Mouse (Mus musculus) limb, embryonic 14.5 days (tissue): ENCODE measurements at regions not wholly inside any gene's neighbourhood (a gene's known extent, or its start where the extent isn't known, plus 50 kb on each side); places are given as distances from the start of the nearest gene placed in this dataset.

Experiments
- ATAC-seq: fragments of 200-750 bp; cut with Nextera tagmentation; 2 replicates; pipeline ENCODE4 v1.8.0; 2017; ENCODE audit warnings: low read depth, moderate number of reproducible peaks, moderate TSS enrichment; ENCODE audit not compliant: low FRiP score
- DNase-seq: peaks from one replicate; pipeline ENCODE4 v3.0.0-alpha.2; 2015; ENCODE audit warnings: low spot score
- H3K27ac ChIP-seq: fragments of 300-500 bp; sonication (generic); replicated peaks from 2 replicates; pipeline ENCODE4 v1.5.1; 2014; ENCODE audit warnings: low read depth, mild to moderate bottlenecking, low read length, moderate library complexity, mixed read lengths
- H3K27me3 ChIP-seq: fragments of 300-500 bp; sonication (generic); 2 replicates; pipeline ENCODE4 v1.6.1; 2014; ENCODE audit warnings: low read length, mixed read lengths; ENCODE audit not compliant: control insufficient read depth, insufficient read depth
- H3K36me3 ChIP-seq: fragments of 300-500 bp; sonication (generic); 2 replicates; pipeline ENCODE4 v1.6.1; 2014; ENCODE audit warnings: mild to moderate bottlenecking, low read length, moderate library complexity, mixed read lengths; ENCODE audit not compliant: control insufficient read depth, insufficient read depth
- H3K4me1 ChIP-seq: fragments of 300-500 bp; sonication (generic); 2 replicates; pipeline ENCODE4 v1.6.1; 2014; ENCODE audit warnings: antibody characterized with exemption, low read length, mixed read lengths; ENCODE audit not compliant: control insufficient read depth, insufficient read depth
- H3K4me2 ChIP-seq: fragments of 300-500 bp; sonication (generic); replicated peaks from 2 replicates; pipeline ENCODE4 v1.6.1; 2014; ENCODE audit warnings: low read depth, mild to moderate bottlenecking, low read length, moderate library complexity; ENCODE audit not compliant: severe bottlenecking
- H3K4me3 ChIP-seq: fragments of 300-500 bp; sonication (generic); replicated peaks from 2 replicates; pipeline ENCODE4 v1.5.1; 2014; ENCODE audit warnings: low read length
- H3K9ac ChIP-seq: fragments of 300-500 bp; sonication (generic); 2 replicates; pipeline ENCODE4 v1.6.1; 2014; ENCODE audit warnings: mild to moderate bottlenecking, low read depth, low read length, moderate library complexity; ENCODE audit not compliant: severe bottlenecking
- H3K9me3 ChIP-seq: fragments of 300-500 bp; sonication (generic); 2 replicates; pipeline ENCODE4 v1.6.1; 2016; ENCODE audit warnings: low read length; ENCODE audit not compliant: control insufficient read depth
- POLR2A ChIP-seq: fragments of 200-500 bp; IDR thresholded peaks from 2 replicates; pipeline ENCODE4 v1.8.0; 2012; ENCODE audit warnings: inconsistent platforms, mild to moderate bottlenecking, moderate library complexity, borderline replicate concordance; ENCODE audit not compliant: insufficient read depth, insufficient read length; ENCODE audit errors: extremely low read depth
- WGBS: fragments of 180-500 bp; shearing (Covaris S2); extraction: QIAGEN DNeasy Blood & Tissue Kit; methylation state at CpG from one replicate; pipeline ENCODE4 v1.1.7; 2014; 5-methylcytosine and 5-hydroxymethylcytosine counted together

- ATAC-seq (no peak; the same call in 1 of the 2 replicates), DNase-seq (no peak)
- Histone ChIP-seq H3K36me3 (no peaks in the 10 kb centered on the region), H3K4me3 (no peak overlapping the region), H3K27me3 (no peaks in the 10 kb centered on the region), H3K9ac (no peak overlapping the region), H3K4me2 (no peak overlapping the region), H3K27ac (no peak overlapping the region), H3K9me3 (no peaks in the 10 kb centered on the region), H3K4me1 (peaks cover under 1% of the 10 kb centered on the region)
- no peak for TF ChIP-seq POLR2A
- WGBS, result 73% methylated on average over 5 of the region's 5 CpGs
Measured at GRCm38 (mm10) chr1:35936362-35937093, 131.7 kb upstream of the Hs6st1 start.

- 65% methylated on average over 2 of the region's 2 CpGs for WGBS
Measured at GRCm38 (mm10) chr1:35940236-35940635, 128.0 kb upstream of the Hs6st1 start.

GRCm38 (mm10) chr1:35941642-35942077 lies 126.5 kb upstream of the Hs6st1 start:
- DNase-seq (no peak), ATAC-seq (no peak)
- Histone ChIP-seq H3K4me2 (no peak overlapping the region), H3K9me3 (no peaks in the 10 kb centered on the region), H3K9ac (no peak overlapping the region), H3K4me3 (no peak overlapping the region), H3K36me3 (no peaks in the 10 kb centered on the region), H3K27ac (no peak overlapping the region), H3K27me3 (no peaks in the 10 kb centered on the region), H3K4me1 (peaks cover 6% of the 10 kb centered on the region)
- no peak for TF ChIP-seq POLR2A
- WGBS, result 26% methylated on average over 8 of the region's 8 CpGs

More at GRCm38 (mm10) chr1:35940236-35940635, 128.0 kb upstream of the Hs6st1 start:
- no peak overlapping the region for H3K27ac ChIP-seq
- H3K27me3 ChIP-seq, result no peaks in the 10 kb centered on the region
- no peak for TF ChIP-seq POLR2A
- ATAC-seq (no peak), DNase-seq (peak; percentile 28)
- H3K4me2 ChIP-seq, result no peak overlapping the region
- no peak overlapping the region for H3K4me3 ChIP-seq
- H3K9ac ChIP-seq, result no peak overlapping the region
- no peaks in the 10 kb centered on the region for H3K36me3 ChIP-seq
- no peaks in the 10 kb centered on the region for H3K9me3 ChIP-seq
- peaks cover 6% of the 10 kb centered on the region for H3K4me1 ChIP-seq

GRCm38 (mm10) chr1:35942222-35942621 lies 126.0 kb upstream of the Hs6st1 start:
- H3K4me2 ChIP-seq, result no peak overlapping the region
- DNase-seq, result no peak
- H3K9me3 ChIP-seq, result no peaks in the 10 kb centered on the region
- H3K27me3 ChIP-seq, result no peaks in the 10 kb centered on the region
- no peak for TF ChIP-seq POLR2A
- ATAC-seq, result no peak
- H3K36me3 ChIP-seq, result no peaks in the 10 kb centered on the region
- no peak overlapping the region for H3K9ac ChIP-seq
- no peak overlapping the region for H3K4me3 ChIP-seq
- H3K27ac ChIP-seq, result no peak overlapping the region
- H3K4me1 ChIP-seq, result peaks cover 6% of the 10 kb centered on the region
- WGBS, result 57% methylated on average over 7 of the region's 7 CpGs

- no peaks in the 10 kb centered on the region for H3K9me3 ChIP-seq
- no peak overlapping the region for H3K4me3 ChIP-seq
- no peaks in the 10 kb centered on the region for H3K27me3 ChIP-seq
- H3K4me2 ChIP-seq, result no peak overlapping the region
- H3K4me1 ChIP-seq, result peaks cover 6% of the 10 kb centered on the region
- no peak overlapping the region for H3K27ac ChIP-seq
- no peak overlapping the region for H3K9ac ChIP-seq
- no peak for TF ChIP-seq POLR2A
- H3K36me3 ChIP-seq, result no peaks in the 10 kb centered on the region
- WGBS, result 36% methylated on average over 7 of the region's 7 CpGs
- DNase-seq (no peak), ATAC-seq (no peak)
Measured at GRCm38 (mm10) chr1:35943800-35944199, 124.4 kb upstream of the Hs6st1 start.

- TF ChIP-seq POLR2A, result no peak
- Histone ChIP-seq H3K27me3 (no peaks in the 10 kb centered on the region), H3K4me2 (no peak overlapping the region), H3K4me3 (no peak overlapping the region), H3K9me3 (no peaks in the 10 kb centered on the region), H3K36me3 (no peaks in the 10 kb centered on the region), H3K27ac (no peak overlapping the region), H3K9ac (no peak overlapping the region), H3K4me1 (peaks cover 6% of the 10 kb centered on the region)
- no peak for DNase-seq
- 61% methylated on average over 5 of the region's 5 CpGs for WGBS
- no peak for ATAC-seq
Measured at GRCm38 (mm10) chr1:35944376-35944775, 123.8 kb upstream of the Hs6st1 start.
